Mouse (Mus musculus): ENCODE measurements at regions not wholly inside any gene's neighbourhood (a gene's known extent, or its start where the extent isn't known, plus 50 kb on each side); places are given as distances from the start of the nearest gene placed in this dataset.

- no peak overlapping the region for H3K9ac ChIP-seq
- 100% methylated on average over 1 of the region's 1 CpGs for WGBS
- no peak overlapping the region for H3K4me3 ChIP-seq
- H3K9me3 ChIP-seq = no peaks in the 10 kb centered on the region
- H3K27me3 ChIP-seq (replicated peaks) = no peaks in the 10 kb centered on the region
- H3K27ac ChIP-seq = no peak overlapping the region
- H3K4me2 ChIP-seq = no peak overlapping the region
- H3K36me3 ChIP-seq (replicated peaks) = no peaks in the 10 kb centered on the region
- ATAC-seq (replicated peaks) = no peak
- no peaks in the 10 kb centered on the region for H3K4me1 ChIP-seq
These were observed 81.9 kb downstream of the Edem1 start for GRCm38 (mm10) chr6:108910330-108910729.

GRCm38 (mm10) chr6:108912539-108912938 lies 84.1 kb downstream of the Edem1 start:
- no peak overlapping the region for H3K9ac ChIP-seq

GRCm38 (mm10) chr6:108919372-108919913 lies 91.0 kb downstream of the Edem1 start:
- Histone ChIP-seq H3K27ac (no peak overlapping the region), H3K4me2 (no peak overlapping the region), H3K36me3 (replicated peaks) (no peaks in the 10 kb centered on the region), H3K9ac (no peak overlapping the region), H3K4me1 (no peaks in the 10 kb centered on the region), H3K9me3 (no peaks in the 10 kb centered on the region), H3K27me3 (replicated peaks) (no peaks in the 10 kb centered on the region), H3K4me3 (no peak overlapping the region)
- WGBS = 27% methylated on average over 2 of the region's 2 CpGs
- ATAC-seq (replicated peaks) = 0 out of 2 replicates have a peak, but pooled peaks have one; percentile 24

More at GRCm38 (mm10) chr6:108912539-108912938, 84.1 kb downstream of the Edem1 start:
- Histone ChIP-seq H3K27me3 (replicated peaks) (no peaks in the 10 kb centered on the region), H3K36me3 (replicated peaks) (no peaks in the 10 kb centered on the region), H3K9me3 (no peaks in the 10 kb centered on the region), H3K4me3 (no peak overlapping the region), H3K4me1 (no peaks in the 10 kb centered on the region), H3K27ac (no peak overlapping the region), H3K4me2 (no peak overlapping the region)
- WGBS = 45% methylated on average over 7 of the region's 7 CpGs
- no peak for ATAC-seq (replicated peaks)

DNA sequence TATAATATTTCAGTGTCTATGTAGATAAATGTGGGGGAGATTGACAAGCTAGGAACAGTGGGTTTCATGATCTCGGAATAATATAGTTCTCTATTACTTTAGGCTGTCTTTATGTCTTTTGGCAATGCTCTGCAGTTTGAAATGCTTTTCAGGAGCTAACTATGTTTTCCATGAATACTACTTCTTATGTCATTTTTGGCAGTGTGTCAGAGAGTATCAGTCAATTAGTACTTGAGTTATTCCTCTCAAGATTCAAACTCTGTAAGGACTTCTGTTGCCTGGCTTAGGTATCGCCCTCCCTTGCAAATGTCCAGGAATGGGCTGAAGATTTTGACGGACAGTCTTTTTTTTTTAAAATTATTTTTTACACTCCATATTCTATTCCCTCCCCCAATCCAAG lies 92.7 kb downstream of the Edem1 start:
- no peaks in the 10 kb centered on the region for H3K4me1 ChIP-seq
- H3K27me3 ChIP-seq (replicated peaks) = no peaks in the 10 kb centered on the region
- H3K9me3 ChIP-seq = no peaks in the 10 kb centered on the region
- no peak for ATAC-seq (replicated peaks)
- no peak overlapping the region for H3K9ac ChIP-seq
- no peaks in the 10 kb centered on the region for H3K36me3 ChIP-seq (replicated peaks)
- WGBS = 94% methylated on average over 3 of the region's 3 CpGs
- no peak overlapping the region for H3K4me2 ChIP-seq
- H3K27ac ChIP-seq = no peak overlapping the region
- no peak overlapping the region for H3K4me3 ChIP-seq

GRCm38 (mm10) chr6:108922564-108922963 lies 94.1 kb downstream of the Edem1 start:
- Histone ChIP-seq H3K9ac (no peak overlapping the region), H3K4me1 (no peaks in the 10 kb centered on the region), H3K36me3 (replicated peaks) (no peaks in the 10 kb centered on the region), H3K4me2 (no peak overlapping the region), H3K27ac (no peak overlapping the region), H3K4me3 (no peak overlapping the region), H3K9me3 (no peaks in the 10 kb centered on the region), H3K27me3 (replicated peaks) (no peaks in the 10 kb centered on the region)
- WGBS = 91% methylated on average over 6 of the region's 6 CpGs
- no peak for ATAC-seq (replicated peaks)

DNA sequence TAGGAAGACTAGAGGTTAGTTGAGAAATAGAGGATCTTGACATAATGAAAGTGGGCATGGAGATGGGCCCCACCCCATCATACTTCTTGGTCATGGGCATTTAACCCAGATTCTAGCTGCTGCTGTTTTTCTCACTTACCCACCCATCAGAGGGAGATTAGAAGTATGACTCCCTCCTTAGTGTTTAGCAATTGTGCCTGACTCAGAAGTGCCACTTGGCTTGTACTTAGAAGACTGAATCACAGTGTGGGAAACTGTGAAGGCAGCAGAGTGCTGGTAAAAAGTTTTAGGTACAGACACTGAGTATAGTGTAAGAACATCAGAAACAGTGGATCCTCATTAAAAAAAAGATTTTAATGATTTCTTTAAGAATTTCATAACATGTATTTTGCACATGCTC lies 100.5 kb downstream of the Edem1 start:
- no peak overlapping the region for H3K27ac ChIP-seq
- no peaks in the 10 kb centered on the region for H3K27me3 ChIP-seq (replicated peaks)
- H3K9me3 ChIP-seq = no peaks in the 10 kb centered on the region
- H3K4me3 ChIP-seq = no peak overlapping the region
- no peak overlapping the region for H3K4me2 ChIP-seq
- no peak for ATAC-seq (replicated peaks)
- H3K4me1 ChIP-seq = no peaks in the 10 kb centered on the region
- H3K36me3 ChIP-seq (replicated peaks) = no peaks in the 10 kb centered on the region
- no peak overlapping the region for H3K9ac ChIP-seq

GRCm38 (mm10) chr6:108938646-108939045 lies 110.2 kb downstream of the Edem1 start:
- H3K4me3 ChIP-seq = no peak overlapping the region
- WGBS = 89% methylated on average over 5 of the region's 5 CpGs
- no peak overlapping the region for H3K27ac ChIP-seq
- H3K4me1 ChIP-seq = no peaks in the 10 kb centered on the region
- no peaks in the 10 kb centered on the region for H3K36me3 ChIP-seq (replicated peaks)
- H3K4me2 ChIP-seq = no peak overlapping the region
- no peaks in the 10 kb centered on the region for H3K27me3 ChIP-seq (replicated peaks)
- no peak overlapping the region for H3K9ac ChIP-seq
- no peaks in the 10 kb centered on the region for H3K9me3 ChIP-seq
- no peak for ATAC-seq (replicated peaks)

- Histone ChIP-seq H3K27ac (no peak overlapping the region), H3K4me3 (no peak overlapping the region), H3K4me2 (no peak overlapping the region), H3K36me3 (replicated peaks) (no peaks in the 10 kb centered on the region), H3K9ac (no peak overlapping the region), H3K27me3 (replicated peaks) (no peaks in the 10 kb centered on the region), H3K9me3 (no peaks in the 10 kb centered on the region), H3K4me1 (no peaks in the 10 kb centered on the region)
- no peak for ATAC-seq (replicated peaks)
These were observed 113.8 kb downstream of the Edem1 start for GRCm38 (mm10) chr6:108942288-108942687.

DNA sequence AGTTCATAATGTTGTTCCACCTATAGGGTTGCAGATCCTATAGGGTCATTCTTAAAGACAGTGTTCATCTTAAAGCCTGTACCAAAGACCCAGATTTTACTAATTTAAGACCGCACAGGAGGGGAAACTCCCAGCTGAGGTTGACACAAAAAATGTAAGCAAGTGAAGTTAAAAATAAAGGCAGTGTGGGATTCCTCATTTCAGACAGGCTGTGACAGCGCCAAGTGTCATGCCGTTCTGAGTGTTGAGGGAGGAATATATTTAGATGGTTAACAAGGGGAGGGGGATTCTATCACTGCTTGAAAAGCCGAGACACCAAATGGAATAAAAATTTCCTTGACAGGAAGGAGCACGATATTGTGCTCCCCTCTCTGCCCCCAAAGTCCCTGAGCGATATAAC lies 123.9 kb downstream of the Edem1 start:
- Histone ChIP-seq H3K36me3 (replicated peaks) (no peaks in the 10 kb centered on the region), H3K4me3 (no peak overlapping the region), H3K9ac (no peak overlapping the region), H3K9me3 (no peaks in the 10 kb centered on the region), H3K27me3 (replicated peaks) (no peaks in the 10 kb centered on the region), H3K4me2 (no peak overlapping the region), H3K4me1 (no peaks in the 10 kb centered on the region), H3K27ac (no peak overlapping the region)
- no peak for ATAC-seq (replicated peaks)
- 87% methylated on average over 6 of the region's 6 CpGs for WGBS

GRCm38 (mm10) chr6:108962810-108963209 lies 134.4 kb downstream of the Edem1 start:
- Histone ChIP-seq H3K27ac (no peak overlapping the region), H3K27me3 (replicated peaks) (no peaks in the 10 kb centered on the region), H3K36me3 (replicated peaks) (no peaks in the 10 kb centered on the region), H3K4me1 (no peaks in the 10 kb centered on the region), H3K9me3 (no peaks in the 10 kb centered on the region), H3K4me2 (no peak overlapping the region), H3K4me3 (no peak overlapping the region), H3K9ac (no peak overlapping the region)
- no peak for ATAC-seq (replicated peaks)

DNA sequence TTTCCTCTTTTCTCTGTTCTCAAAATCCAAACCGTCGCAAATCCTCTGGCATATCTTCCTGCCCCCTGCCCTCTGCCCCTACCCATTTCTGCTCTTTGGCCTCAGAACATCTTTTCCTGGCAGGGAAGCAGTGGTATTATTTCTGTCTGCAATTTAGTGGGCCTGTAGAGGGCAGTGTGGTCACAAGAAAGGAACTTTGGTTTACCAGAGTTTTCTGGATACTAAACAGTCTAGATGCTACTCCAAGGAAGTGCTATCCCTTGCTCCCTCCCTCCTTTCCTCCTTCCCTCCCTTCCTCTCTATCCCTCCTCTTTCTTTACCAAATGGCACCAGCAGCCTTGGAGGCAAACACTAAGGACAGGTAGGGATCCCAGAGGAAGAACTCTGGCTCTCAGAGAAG lies 134.9 kb downstream of the Edem1 start:
- Histone ChIP-seq H3K4me2 (no peak overlapping the region), H3K9ac (no peak overlapping the region), H3K36me3 (replicated peaks) (no peaks in the 10 kb centered on the region), H3K9me3 (no peaks in the 10 kb centered on the region), H3K4me3 (no peak overlapping the region), H3K27me3 (replicated peaks) (no peaks in the 10 kb centered on the region), H3K27ac (no peak overlapping the region), H3K4me1 (no peaks in the 10 kb centered on the region)
- WGBS = 15% methylated on average over 2 of the region's 2 CpGs
- ATAC-seq (replicated peaks) = peak; percentile 71

GRCm38 (mm10) chr6:108969477-108970176 lies 141.2 kb downstream of the Edem1 start:
- no peaks in the 10 kb centered on the region for H3K36me3 ChIP-seq (replicated peaks)
- H3K4me2 ChIP-seq = no peak overlapping the region
- H3K4me1 ChIP-seq = no peaks in the 10 kb centered on the region
- no peak overlapping the region for H3K27ac ChIP-seq
- H3K9ac ChIP-seq = no peak overlapping the region
- 41% methylated on average over 4 of the region's 4 CpGs for WGBS
- no peaks in the 10 kb centered on the region for H3K9me3 ChIP-seq
- H3K27me3 ChIP-seq (replicated peaks) = no peaks in the 10 kb centered on the region
- ATAC-seq (replicated peaks) = no peak
- no peak overlapping the region for H3K4me3 ChIP-seq

DNA sequence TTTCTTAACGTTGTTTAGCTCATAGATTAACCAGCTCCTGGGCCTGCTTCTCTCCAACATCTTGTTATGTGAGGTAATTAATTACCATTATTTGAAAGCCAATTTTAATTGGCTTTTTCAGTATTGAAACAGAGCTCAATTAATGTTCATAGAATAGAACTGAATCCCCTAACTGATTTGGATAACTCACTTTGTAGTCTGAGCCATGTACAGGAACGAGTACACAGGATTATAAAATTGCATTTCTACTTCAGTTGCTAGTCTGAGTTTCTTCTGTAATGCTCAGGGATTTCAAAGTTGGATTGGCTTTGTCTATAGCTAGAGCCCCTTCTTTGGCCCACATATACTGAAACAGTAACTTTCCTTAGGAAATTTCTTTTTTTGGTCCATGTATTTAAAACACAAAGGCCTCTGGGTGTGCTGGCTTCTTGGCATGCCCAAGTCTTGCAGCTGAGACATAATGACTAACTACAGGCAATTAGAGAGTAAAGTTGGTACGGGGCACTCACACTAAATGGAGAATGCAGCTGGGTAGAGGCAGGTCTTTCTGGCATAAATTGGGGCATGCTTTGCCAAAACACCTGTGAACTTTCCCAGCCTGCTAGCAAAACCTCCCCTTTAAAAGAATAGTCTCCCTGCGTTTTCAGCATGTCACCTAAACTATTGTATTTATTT lies 143.1 kb downstream of the Edem1 start:
- Histone ChIP-seq H3K27ac (no peak overlapping the region), H3K9ac (no peak overlapping the region), H3K4me3 (no peak overlapping the region), H3K9me3 (no peaks in the 10 kb centered on the region), H3K4me1 (no peaks in the 10 kb centered on the region), H3K27me3 (replicated peaks) (no peaks in the 10 kb centered on the region), H3K36me3 (replicated peaks) (no peaks in the 10 kb centered on the region), H3K4me2 (no peak overlapping the region)
- WGBS = 69% methylated on average over 4 of the region's 4 CpGs
- no peak for ATAC-seq (replicated peaks)

All from midbrain, embryonic 15.5 days (tissue).